Mouse (Mus musculus) neural tube, embryonic 15.5 days (tissue): ENCODE measurements around the gene Rabgef1. TPM values are rescaled to one million over a fixed set of nuclear protein-coding genes. Genes with fewer than 3 reads are reported as not detected.
"Not testable (repeated sequence)": the region's sequence is repeated elsewhere in the genome, so short reads cannot be mapped to it uniquely, and the experiment has no call there.

Experiments used
- ATAC-seq: fragments of 200-750 bp; cut with Nextera tagmentation; 2 replicates; pipeline ENCODE4 v1.8.0; 2017; ENCODE audit warnings: mild to moderate bottlenecking, moderate TSS enrichment, moderate library complexity; ENCODE audit not compliant: low FRiP score
- H3K27ac ChIP-seq: fragments of 300-500 bp; sonication (generic); replicated peaks from 2 replicates; pipeline ENCODE4 v1.5.1; 2015; ENCODE audit warnings: mild to moderate bottlenecking, inconsistent platforms
- H3K27me3 ChIP-seq: fragments of 300-500 bp; sonication (generic); replicated peaks from 2 replicates; pipeline ENCODE4 v1.6.1; 2015; ENCODE audit warnings: inconsistent platforms
- H3K36me3 ChIP-seq: fragments of 300-500 bp; sonication (generic); 2 replicates; pipeline ENCODE4 v1.6.1; 2015; ENCODE audit warnings: inconsistent platforms
- H3K4me1 ChIP-seq: fragments of 300-500 bp; sonication (generic); 2 replicates; pipeline ENCODE4 v1.6.1; 2015; ENCODE audit warnings: inconsistent platforms
- H3K4me2 ChIP-seq: fragments of 300-500 bp; sonication (generic); 2 replicates; pipeline ENCODE4 v1.6.1; 2015; ENCODE audit warnings: inconsistent platforms, mild to moderate bottlenecking, moderate library complexity
- H3K4me3 ChIP-seq: fragments of 300-500 bp; sonication (generic); replicated peaks from 2 replicates; pipeline ENCODE4 v1.5.1; 2015; ENCODE audit warnings: mild to moderate bottlenecking, inconsistent platforms
- H3K9ac ChIP-seq: fragments of 300-500 bp; sonication (generic); replicated peaks from 2 replicates; pipeline ENCODE4 v1.6.1; 2015; ENCODE audit warnings: mild to moderate bottlenecking, inconsistent platforms
- H3K9me3 ChIP-seq: fragments of 300-500 bp; sonication (generic); replicated peaks from 2 replicates; pipeline ENCODE4 v1.6.1; 2016; ENCODE audit warnings: inconsistent platforms
- WGBS: fragments of 180-500 bp; shearing (Covaris S2); methylation state at CpG from one replicate; pipeline ENCODE4 v1.1.7; 2015; ENCODE audit warnings: mixed read lengths; 5-methylcytosine and 5-hydroxymethylcytosine counted together
- polyA plus RNA-seq: library from polyadenylated mRNA; unstranded; fragments of >200 nt; fragmentation: Nextera tagmentation; extraction: Ambion mirVana; gene quantifications from 2 replicates; pipeline ENCODE4 v1.2.1, GENCODE M21; 2015

The Rabgef1 gene
- polyA plus RNA-seq, 1 experiment from 2014 or later = 42.0 TPM

GRCm38 (mm10) chr5:130255017-130255720, 83.6 kb downstream of the Rabgef1 start, which contains the start of the genes Sbds and Tyw1:
Sbds (minus strand) TSS chr5:130255530.
Tyw1 (plus strand) TSS chr5:130255619.
- Histone ChIP-seq H3K36me3 (peaks cover 30% of the 10 kb centered on the region), H3K27ac (peak within 1 kb of the TSS; percentile 86), H3K4me2 (peak within 1 kb of the TSS; percentile 86), H3K9me3 (no peaks in the 10 kb centered on the region), H3K9ac (peak within 1 kb of the TSS; percentile 82), H3K27me3 (no peaks in the 10 kb centered on the region), H3K4me1 (peaks cover 33% of the 10 kb centered on the region), H3K4me3 (peak within 1 kb of the TSS; percentile 76)
- under 1% methylated on average over 52 of the region's 52 CpGs for WGBS
- peak; percentile 89 for ATAC-seq

DNA sequence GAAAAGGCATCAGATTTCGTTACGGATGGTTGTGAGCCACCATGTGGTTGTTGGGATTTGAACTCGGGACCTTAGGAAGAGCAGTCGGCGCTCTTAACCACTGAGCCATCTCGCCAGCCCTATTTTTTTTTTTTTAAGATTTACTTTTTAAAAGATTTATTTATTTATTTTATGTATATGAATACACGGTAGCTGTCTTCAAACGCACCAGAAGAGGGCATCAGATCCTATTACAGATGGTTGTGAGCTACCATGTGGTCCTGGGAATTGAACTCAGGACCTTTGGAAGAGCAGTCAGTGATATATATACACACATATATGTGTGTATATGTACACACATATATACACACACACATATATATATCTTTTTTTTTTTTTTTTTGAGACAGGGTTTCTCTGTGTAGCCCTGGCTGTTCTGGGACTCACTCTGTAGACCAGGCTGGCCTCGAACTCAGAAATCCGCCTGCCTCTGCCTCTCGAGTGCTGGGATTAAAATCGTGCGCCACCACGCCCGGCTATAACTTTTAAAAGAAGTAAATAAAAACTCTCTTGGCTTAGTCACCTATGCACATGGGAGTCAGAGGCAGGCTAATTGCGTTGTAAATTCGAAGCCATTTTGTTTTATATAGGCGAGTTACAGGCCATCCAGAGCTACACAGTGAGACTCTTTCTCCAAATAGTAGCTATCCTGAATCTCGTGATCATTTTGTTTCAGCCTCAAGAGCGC, 84.4 kb downstream of the Rabgef1 start:
- H3K9me3 ChIP-seq, H3K27ac ChIP-seq, H3K27me3 ChIP-seq: not testable (repeated sequence)
- Histone ChIP-seq H3K36me3 (peaks cover 23% of the 10 kb centered on the region), H3K4me3 (peak overlapping the region; percentile 76), H3K4me2 (peak overlapping the region; percentile 86), H3K4me1 (peaks cover 33% of the 10 kb centered on the region), H3K9ac (0 out of 2 replicates have a peak overlapping the region, but pooled peaks have one; percentile 18)
- ATAC-seq = peak; percentile 6; the same call in 1 of the 2 replicates
- WGBS = 32% methylated on average over 20 of the region's 20 CpGs

DNA sequence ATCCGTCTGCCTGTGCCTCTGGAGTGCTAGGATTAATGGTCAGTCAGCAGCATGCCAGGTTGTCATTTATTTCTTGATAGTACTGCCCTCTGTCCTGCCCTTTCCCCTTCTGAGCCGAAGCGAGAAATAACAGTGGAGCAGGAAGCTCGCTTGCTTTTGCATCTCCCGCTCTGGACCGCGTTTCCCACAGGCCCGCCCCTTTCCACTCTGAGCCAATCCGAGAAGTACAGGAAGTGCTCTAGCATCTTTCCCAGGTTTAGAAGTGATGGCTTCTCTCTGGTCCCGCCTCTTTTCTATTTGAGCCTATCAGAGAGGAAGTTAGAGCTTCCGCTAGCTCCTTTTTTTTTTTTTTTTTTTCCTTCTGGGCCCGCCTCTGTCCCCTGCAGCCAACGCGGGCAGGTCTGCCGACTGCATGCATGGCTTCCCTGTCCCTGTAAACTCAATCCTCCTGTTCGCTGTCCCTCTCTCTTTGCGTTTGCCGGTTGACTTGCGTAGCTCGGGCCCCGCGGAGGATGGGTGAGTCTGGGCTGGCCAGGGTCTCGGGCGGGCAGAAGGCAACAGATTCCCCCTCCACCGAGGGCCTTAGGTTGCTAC, 85.2 kb downstream of the Rabgef1 start:
- Histone ChIP-seq H3K4me2 (peak overlapping the region; percentile 86), H3K27me3 (no peaks in the 10 kb centered on the region), H3K4me1 (peaks cover 33% of the 10 kb centered on the region), H3K36me3 (peaks cover 15% of the 10 kb centered on the region), H3K9me3 (no peaks in the 10 kb centered on the region), H3K9ac (peak overlapping the region; percentile 88), H3K27ac (peak overlapping the region; percentile 86), H3K4me3 (peak overlapping the region; percentile 71)
- peak; percentile 96 for ATAC-seq
- 0% methylated on average over 25 of the region's 25 CpGs for WGBS

DNA sequence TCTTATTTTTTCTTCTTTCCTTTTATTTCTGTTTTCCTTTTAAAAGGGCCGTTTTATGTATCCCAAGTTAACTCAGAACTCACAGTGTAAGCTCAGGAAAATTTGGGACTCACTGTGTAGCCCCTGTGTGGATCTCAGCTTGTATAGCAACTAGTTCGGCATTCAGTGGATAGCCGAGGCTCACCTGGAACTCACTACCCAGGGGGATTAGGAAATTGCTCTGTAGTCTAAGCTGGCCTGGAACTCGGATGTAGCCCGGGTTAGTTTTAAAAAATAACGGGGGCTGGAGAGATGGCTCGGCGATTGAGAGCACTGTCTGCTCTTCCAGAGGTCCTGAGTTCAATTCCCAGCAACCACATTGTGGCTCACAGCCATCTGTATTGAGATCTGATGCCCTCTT, 85.7 kb downstream of the Rabgef1 start:
- 0 out of 2 replicates have a peak, but pooled peaks have one; percentile 32 for ATAC-seq

GRCm38 (mm10) chr5:130263454-130263853, 91.9 kb downstream of the Rabgef1 start:
- Histone ChIP-seq H3K9ac (no peak overlapping the region), H3K27me3 (no peaks in the 10 kb centered on the region), H3K4me1 (no peaks in the 10 kb centered on the region), H3K27ac (no peak overlapping the region), H3K4me3 (no peak overlapping the region), H3K9me3 (no peaks in the 10 kb centered on the region), H3K4me2 (no peak overlapping the region), H3K36me3 (peaks cover 29% of the 10 kb centered on the region)
- 78% methylated on average over 11 of the region's 11 CpGs for WGBS
- no peak for ATAC-seq

More for the DNA sequence above, 85.7 kb downstream of the Rabgef1 start:
- Histone ChIP-seq H3K27ac (peak overlapping the region; percentile 86), H3K4me1 (peaks cover 33% of the 10 kb centered on the region), H3K4me3 (peak overlapping the region; percentile 71), H3K9ac (peak overlapping the region; percentile 88), H3K9me3 (no peaks in the 10 kb centered on the region), H3K36me3 (peaks cover 10% of the 10 kb centered on the region), H3K27me3 (no peaks in the 10 kb centered on the region), H3K4me2 (peak overlapping the region; percentile 86)
- WGBS = 9% methylated on average over 8 of the region's 8 CpGs

Other genes starting within 250 kb of the Rabgef1 start
- 28.9 and 30.5 TPM in 2 replicates for gene Vkorc1l1, start 229.8 kb upstream of the Rabgef1 start, polyA plus RNA-seq
- 37.8 and 45.4 TPM in 2 replicates for gene Gusb, start 168.7 kb upstream of the Rabgef1 start, polyA plus RNA-seq
- 38.7 and 46.2 TPM in 2 replicates for gene Asl, start 142.6 kb upstream of the Rabgef1 start, polyA plus RNA-seq
- 73.4 and 80.4 TPM in 2 replicates for gene Crcp, start 142.5 kb upstream of the Rabgef1 start, polyA plus RNA-seq
- gene Tpst1, start 98.5 kb upstream of the Rabgef1 start, polyA plus RNA-seq = 58.8 and 59.2 TPM in 2 replicates
- gene Kctd7, start 26.9 kb upstream of the Rabgef1 start, polyA plus RNA-seq = 14.9 and 16.4 TPM in 2 replicates
- 24.7 and 27.5 TPM in 2 replicates for gene Tmem248, start 45.3 kb downstream of the Rabgef1 start, polyA plus RNA-seq
- gene Sbds, start 83.7 kb downstream of the Rabgef1 start, polyA plus RNA-seq = 60.6 and 64.6 TPM in 2 replicates
- 21.0 and 21.9 TPM in 2 replicates for gene Tyw1, start 83.8 kb downstream of the Rabgef1 start, polyA plus RNA-seq
- 42.5 and 51.0 TPM in 2 replicates for gene Caln1, start 197.7 kb downstream of the Rabgef1 start, polyA plus RNA-seq
- gene A330070K13Rik, start 212.8 kb downstream of the Rabgef1 start, polyA plus RNA-seq = 0.26 and 0.45 TPM in 2 replicates